Mouse (Mus musculus): ENCODE measurements around the gene 4933415F23Rik.
A peak's percentile ranks its signal among the peaks of the same experiment; 100 is the strongest.
"Not testable (repeated sequence)": the region's sequence is repeated elsewhere in the genome, so short reads cannot be mapped to it uniquely, and the experiment has no call there.

The 4933415F23Rik gene

GRCm38 (mm10) chr1:23102021-23102420, at the start of gene 4933415F23Rik:
Gene 4933415F23Rik (minus strand): TSS chr1:23102253.
- no peak for DNase-seq (ENCODE audit: extremely low spot score, low spot score)

DNA sequence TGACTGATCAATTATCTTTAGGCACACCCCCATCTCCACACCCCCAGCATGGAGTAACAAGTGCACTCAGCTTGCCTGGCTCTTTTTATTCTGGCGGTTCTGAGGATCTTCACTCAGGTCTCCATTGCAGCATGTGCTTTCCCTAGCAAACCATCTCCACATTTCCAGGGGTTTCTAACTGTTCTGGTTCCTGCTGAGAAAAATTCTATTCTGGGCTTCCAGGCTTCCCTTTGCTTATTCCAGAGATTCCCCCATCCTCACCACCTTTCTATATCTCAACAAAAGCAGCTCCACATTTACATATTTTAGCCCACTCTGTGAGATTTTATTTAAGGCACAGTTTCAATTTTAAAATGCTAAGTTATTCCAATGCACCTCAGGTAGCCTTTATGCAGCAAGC, 49.7 kb upstream of the 4933415F23Rik start:
- DNase-seq (ENCODE audit: extremely low spot score, low spot score), result no peak

- no peak for DNase-seq (ENCODE audit: extremely low spot score, low spot score)
These were observed 44.3 kb upstream of the 4933415F23Rik start for GRCm38 (mm10) chr1:23146198-23146873.

- no peak for DNase-seq (ENCODE audit: extremely low spot score, low spot score)
These were observed 39.2 kb upstream of the 4933415F23Rik start for GRCm38 (mm10) chr1:23141121-23141811.

DNA sequence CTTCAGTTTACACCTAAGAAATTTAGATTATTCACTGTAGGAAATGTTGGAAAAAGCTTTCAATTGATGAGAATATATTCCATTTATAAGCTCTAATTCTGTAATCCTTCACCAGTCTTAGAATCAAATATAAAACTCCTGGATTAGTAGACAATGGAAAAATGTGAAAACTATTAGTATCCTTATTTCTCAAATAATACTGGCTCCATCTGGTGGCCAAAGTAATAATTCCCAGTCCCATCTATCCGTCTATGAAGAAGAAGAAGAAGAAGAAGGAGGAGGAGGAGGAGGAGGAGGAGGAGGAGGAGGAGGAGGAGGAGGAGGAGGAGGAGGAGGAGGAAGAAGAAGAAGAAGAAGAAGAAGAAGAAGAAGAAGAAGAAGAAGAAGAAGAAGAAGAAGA, 38.5 kb upstream of the 4933415F23Rik start:
- not testable (repeated sequence) for DNase-seq (ENCODE audit: extremely low spot score, low spot score)

- no peak for DNase-seq (ENCODE audit: extremely low spot score, low spot score)
These were observed 18.8 kb upstream of the 4933415F23Rik start for GRCm38 (mm10) chr1:23120901-23121300.

DNA sequence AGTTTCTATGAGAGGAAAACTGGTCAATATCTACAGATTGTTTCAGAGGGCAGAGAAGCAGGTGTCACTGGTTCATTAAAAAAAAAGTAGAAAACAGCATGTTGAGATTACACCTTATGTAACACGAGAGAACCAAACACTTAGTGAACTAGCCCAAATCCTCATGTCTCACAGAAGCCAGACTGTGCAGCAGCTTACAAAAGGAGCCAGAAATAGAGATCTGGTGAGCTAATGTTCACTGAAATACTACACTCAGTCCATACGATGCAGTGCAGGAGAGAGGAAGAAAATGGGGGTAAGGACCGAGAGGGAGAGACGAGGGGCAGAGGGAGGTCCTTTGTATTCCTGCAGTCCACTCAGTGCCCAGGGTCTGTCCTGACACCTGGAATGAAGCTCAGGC, 17.4 kb upstream of the 4933415F23Rik start:
- no peak for DNase-seq (ENCODE audit: extremely low spot score, low spot score)

DNA sequence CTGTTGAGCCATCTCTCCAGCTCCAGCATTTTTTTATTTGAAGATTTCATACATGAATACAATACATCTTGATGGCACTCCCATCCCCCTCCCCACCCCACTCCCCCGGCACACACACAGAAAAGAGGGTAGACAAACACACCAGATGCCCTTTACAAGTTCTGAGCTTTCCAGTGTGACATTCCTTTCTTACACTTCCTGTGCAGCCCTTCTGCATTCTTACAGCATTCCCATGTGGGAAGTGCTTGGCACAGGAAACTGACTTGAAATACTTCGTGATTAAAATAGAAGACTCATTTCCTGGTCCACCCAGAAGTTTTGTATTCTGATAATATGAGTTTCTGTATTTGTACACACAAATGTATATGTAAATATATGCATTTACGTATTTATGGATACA, 15.4 kb upstream of the 4933415F23Rik start:
- no peak for DNase-seq (ENCODE audit: extremely low spot score, low spot score)

- no peak for DNase-seq (ENCODE audit: extremely low spot score, low spot score)
These were observed 7.1 kb upstream of the 4933415F23Rik start for GRCm38 (mm10) chr1:23109191-23109590.

DNA sequence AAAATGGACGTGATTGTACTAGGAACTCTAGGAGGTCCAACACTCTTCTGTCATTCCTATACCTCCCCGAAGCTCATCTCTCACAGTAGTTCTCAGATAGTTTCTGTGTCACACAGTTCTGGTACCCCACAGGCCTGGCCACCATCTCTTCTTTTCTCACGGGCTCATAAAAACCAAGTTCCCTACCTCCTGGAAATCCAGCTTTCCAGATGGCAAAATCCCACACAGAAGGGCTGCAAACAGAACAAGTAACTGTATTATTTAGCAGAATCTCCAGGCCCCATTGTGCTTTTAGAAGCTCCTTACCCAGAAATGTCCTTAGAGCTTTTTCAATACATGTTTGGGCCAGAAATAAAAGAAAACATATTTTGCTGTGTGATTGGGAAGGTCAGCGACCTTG, 828 bp upstream of the 4933415F23Rik start:
- no peak for DNase-seq (ENCODE audit: extremely low spot score, low spot score)

DNA sequence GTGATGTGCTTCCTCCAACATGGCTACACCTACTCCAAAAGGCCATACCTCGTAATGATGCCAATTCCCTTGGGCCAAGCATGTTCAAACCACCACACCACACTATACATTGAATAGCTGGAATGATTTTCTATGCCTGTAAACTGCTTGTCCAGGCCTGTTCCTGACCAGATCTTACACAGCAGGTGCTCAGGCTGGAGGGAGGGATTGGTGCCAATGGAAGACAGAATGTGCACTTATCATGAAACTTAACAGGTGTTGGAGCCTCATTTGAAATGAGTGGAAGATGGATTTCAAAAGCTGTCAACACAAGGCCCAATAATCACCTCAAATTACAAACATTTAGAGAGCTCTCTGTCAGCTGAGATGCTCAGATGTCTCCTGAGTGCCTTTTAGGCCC, 2.3 kb downstream of the 4933415F23Rik start:
- DNase-seq (ENCODE audit: extremely low spot score, low spot score), result no peak

DNA sequence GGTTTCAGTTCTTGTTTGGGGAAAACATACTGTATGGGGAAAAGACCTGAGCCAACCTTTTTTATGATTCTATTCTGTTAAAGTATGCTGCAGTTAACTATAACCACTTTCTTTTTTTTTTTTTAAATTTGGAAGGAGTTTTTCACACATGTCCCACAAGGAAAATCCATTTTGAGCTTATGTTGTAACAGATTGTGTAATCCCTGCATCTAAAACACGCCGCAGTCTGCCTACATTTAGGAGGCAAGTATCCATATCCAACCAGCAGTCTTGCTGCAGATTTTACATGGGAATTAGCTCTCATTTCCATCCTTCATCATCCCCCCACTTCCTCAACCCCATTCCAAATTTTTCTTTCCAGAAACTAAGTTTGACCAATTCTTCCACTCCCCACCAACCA, 3.6 kb downstream of the 4933415F23Rik start:
- no peak for DNase-seq (ENCODE audit: extremely low spot score, low spot score)

- DNase-seq (ENCODE audit: extremely low spot score, low spot score), result no peak
These were observed 4.1 kb downstream of the 4933415F23Rik start for GRCm38 (mm10) chr1:23097996-23098395.

- DNase-seq (ENCODE audit: extremely low spot score, low spot score), result no peak
These were observed 34.3 kb downstream of the 4933415F23Rik start for GRCm38 (mm10) chr1:23067715-23068114.

GRCm38 (mm10) chr1:23064717-23065475, 37.2 kb downstream of the 4933415F23Rik start:
- DNase-seq (ENCODE audit: extremely low spot score, low spot score), result no peak

- DNase-seq (ENCODE audit: extremely low spot score, low spot score), result no peak
These were observed 38.1 kb downstream of the 4933415F23Rik start for GRCm38 (mm10) chr1:23063946-23064345.

GRCm38 (mm10) chr1:23061614-23062373, 40.3 kb downstream of the 4933415F23Rik start:
- peak; percentile 48 for DNase-seq (ENCODE audit: extremely low spot score, low spot score)

DNA sequence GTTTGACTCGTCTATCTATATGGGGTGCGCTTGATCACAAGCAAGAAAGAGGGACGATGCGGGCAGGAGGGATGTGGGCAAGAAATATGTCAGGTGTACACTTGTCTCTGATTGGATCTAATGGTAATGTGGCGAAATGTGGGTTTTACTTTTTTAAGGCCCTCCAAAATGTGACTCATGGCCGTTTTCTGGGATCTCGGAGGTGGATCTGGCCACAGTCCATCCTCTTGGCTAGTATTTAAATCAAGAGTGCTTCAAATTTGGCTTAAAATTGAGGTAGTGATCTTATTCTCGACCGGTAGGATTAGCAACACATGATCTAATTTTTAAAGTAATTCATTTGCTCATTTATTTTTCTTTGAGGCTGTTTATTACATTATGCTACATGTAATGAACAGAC, 42.0 kb downstream of the 4933415F23Rik start:
- DNase-seq (ENCODE audit: extremely low spot score, low spot score), result no peak

Data from neural tube, embryonic 10.5 days (tissue).